9 mouse cellular contexts compared by ENCODE assay signal in genomic region chr2:145794318-145794954, GRCm38 (mm10).
DNase-seq lines count a peak whose midpoint lies in the region; ATAC-seq and TF ChIP-seq lines count a peak whose summit lies in the region.
"Had no signal": no experiment of that assay in that cellular context is flagged by ENCODE, and none has a peak within 500 bp of the region (broad histone marks: within the 10 kb centered on the region; RNA-seq: fewer than 3 reads in every experiment).

No protein-coding gene starts in this region.

- no peak overlapping the region for H3K9ac ChIP-seq in heart, adult 2 months (ENCODE audit: low read depth, low read length)
- no peak overlapping the region for H3K9ac ChIP-seq in heart, embryonic 12.5 days
- no peak overlapping the region for H3K9ac ChIP-seq in hindbrain, embryonic 15.5 days
- no peak overlapping the region for H3K9ac ChIP-seq in stomach, embryonic 14.5 days (replicated peaks; ENCODE audit: low read depth, low read length)
- H3K9ac ChIP-seq: lung, embryonic 15.5 days had no signal

- no peak for TF ChIP-seq POLR2A in heart, adult 2 months (IDR thresholded peaks at IDR 0.05; ENCODE audit: insufficient read depth, low read depth, low read length)

- no peak; the same call in 1 of the 2 replicates for ATAC-seq in heart, embryonic 12.5 days (ENCODE audit: insufficient number of reproducible peaks, low FRiP score)
- ATAC-seq in hindbrain, embryonic 15.5 days (ENCODE audit: low FRiP score, low read depth), result peak; percentile 69; the same call in 1 of the 2 replicates
- ATAC-seq in stomach, embryonic 14.5 days (ENCODE audit: insufficient number of reproducible peaks, insufficient read depth, low FRiP score, low read depth), result 0 out of 2 replicates have a peak, but pooled peaks have one; percentile 46

- peaks cover 5% of the 10 kb centered on the region for H3K4me1 ChIP-seq in heart, adult 2 months (ENCODE audit: control insufficient read depth, insufficient read depth, low read length)
- H3K4me1 ChIP-seq in heart, embryonic 12.5 days (replicated peaks), result peaks cover 28% of the 10 kb centered on the region
- no peaks in the 10 kb centered on the region for H3K4me1 ChIP-seq in hindbrain, embryonic 15.5 days (replicated peaks)
- no peaks in the 10 kb centered on the region for H3K4me1 ChIP-seq in stomach, embryonic 14.5 days (ENCODE audit: control insufficient read depth, insufficient read depth, low read length)
- H3K4me1 ChIP-seq: lung, embryonic 15.5 days had no signal

- no peaks in the 10 kb centered on the region for H3K79me2 ChIP-seq in heart, adult 2 months (replicated peaks; ENCODE audit: control insufficient read depth, insufficient read depth, low read length)

- no peaks in the 10 kb centered on the region for H3K27me3 ChIP-seq in heart, adult 2 months (ENCODE audit: control insufficient read depth, insufficient read depth, low read length)
- no peaks in the 10 kb centered on the region for H3K27me3 ChIP-seq in heart, embryonic 12.5 days (replicated peaks)
- no peaks in the 10 kb centered on the region for H3K27me3 ChIP-seq in hindbrain, embryonic 15.5 days
- no peaks in the 10 kb centered on the region for H3K27me3 ChIP-seq in stomach, embryonic 14.5 days (ENCODE audit: control insufficient read depth, insufficient read depth, low read length)
- H3K27me3 ChIP-seq: lung, embryonic 15.5 days had no signal

- peak; percentile 69 to 71 for DNase-seq in heart, adult 2 months
- peak; percentile 71 for DNase-seq in adrenal gland, postnatal 14 days
- peak; percentile 30 for DNase-seq in fibroblast of lung, adult 2 months (ENCODE audit: low read depth)
- DNase-seq in left cerebral cortex, adult 18-20 months (ENCODE audit: low spot score in 2 of 2), result peak; percentile 69 to 70
- peak; percentile 41 for DNase-seq in mesoderm, embryonic 11.5 days (ENCODE audit: low read depth, low spot score)

- no peak overlapping the region for H3K27ac ChIP-seq in heart, adult 2 months
- no peak overlapping the region for H3K27ac ChIP-seq in heart, embryonic 12.5 days (ENCODE audit: poor library complexity, severe bottlenecking)
- H3K27ac ChIP-seq in hindbrain, embryonic 15.5 days (replicated peaks), result no peak overlapping the region
- no peak overlapping the region for H3K27ac ChIP-seq in stomach, embryonic 14.5 days (ENCODE audit: low read length)
- H3K27ac ChIP-seq: lung, embryonic 15.5 days had no signal

- H3K4me3 ChIP-seq in heart, adult 2 months, result no peak overlapping the region
- H3K4me3 ChIP-seq in heart, embryonic 12.5 days, result no peak overlapping the region
- H3K4me3 ChIP-seq in hindbrain, embryonic 15.5 days, result no peak overlapping the region
- no peak overlapping the region for H3K4me3 ChIP-seq in stomach, embryonic 14.5 days (ENCODE audit: low read depth, low read length)
- H3K4me3 ChIP-seq: lung, embryonic 15.5 days had no signal

- H3K36me3 ChIP-seq in heart, adult 2 months (ENCODE audit: control insufficient read depth, insufficient read depth, low read length), result no peaks in the 10 kb centered on the region
- peaks cover 36% of the 10 kb centered on the region for H3K36me3 ChIP-seq in heart, embryonic 12.5 days
- no peaks in the 10 kb centered on the region for H3K36me3 ChIP-seq in hindbrain, embryonic 15.5 days
- H3K36me3 ChIP-seq in stomach, embryonic 14.5 days (ENCODE audit: control insufficient read depth, insufficient read depth, low read length), result no peaks in the 10 kb centered on the region

- WGBS in heart, adult 2 months, result 30% methylated on average over 5 of the region's 5 CpGs
- 31% methylated on average over 5 of the region's 5 CpGs for WGBS in heart, embryonic 12.5 days
- WGBS in hindbrain, embryonic 15.5 days, result 36% methylated on average over 5 of the region's 5 CpGs
- WGBS in stomach, embryonic 14.5 days, result 39% methylated on average over 5 of the region's 5 CpGs

- H3K4me2 ChIP-seq in heart, embryonic 12.5 days, result no peak overlapping the region
- H3K4me2 ChIP-seq in hindbrain, embryonic 15.5 days, result no peak overlapping the region
- no peak overlapping the region for H3K4me2 ChIP-seq in stomach, embryonic 14.5 days (replicated peaks; ENCODE audit: low read depth, low read length)
- H3K4me2 ChIP-seq: lung, embryonic 15.5 days had no signal

- TF ChIP-seq CTCF in heart, adult 2 months (IDR thresholded peaks at IDR 0.05), result peak; percentile 98

- intact Hi-C loops in heart, adult 2 months (cut with DNase I), result loop anchor here (1.0 kb wide), 1 partner anchor 95 kb away; no protein-coding TSS in a partner anchor

- H3K9me3 ChIP-seq in heart, embryonic 12.5 days (replicated peaks), result no peaks in the 10 kb centered on the region
- H3K9me3 ChIP-seq in hindbrain, embryonic 15.5 days, result no peaks in the 10 kb centered on the region
- H3K9me3 ChIP-seq in stomach, embryonic 14.5 days (ENCODE audit: control insufficient read depth, low read depth, low read length), result no peaks in the 10 kb centered on the region
- H3K9me3 ChIP-seq: lung, embryonic 15.5 days had no signal

- TF ChIP-seq EP300 in heart, adult 2 months (IDR thresholded peaks at IDR 0.05; ENCODE audit: insufficient read depth, low read depth, low read length), result peak; percentile 52; the same call in 1 of the 2 replicates
